Mouse (Mus musculus) brain, embryonic 14.5 days (tissue): ENCODE measurements around the gene Ush1c. TPM values are rescaled to one million over a fixed set of nuclear protein-coding genes. Genes with fewer than 3 reads are reported as not detected.

Experiments
- DNase-seq: peaks from one replicate; pipeline ENCODE4 v3.0.0-alpha.2; 2011; ENCODE audit warnings: low read depth
- CTCF ChIP-seq: fragments of 200-500 bp; IDR thresholded peaks from 2 replicates; pipeline ENCODE4 v1.5.1; 2012; ENCODE audit warnings: inconsistent platforms, mild to moderate bottlenecking, moderate library complexity, borderline replicate concordance; ENCODE audit not compliant: insufficient read depth, insufficient read length; ENCODE audit errors: extremely low read depth
- POLR2A ChIP-seq: fragments of 200-500 bp; IDR thresholded peaks from 2 replicates; pipeline ENCODE4 v1.6.1; 2012; ENCODE audit warnings: mild to moderate bottlenecking, inconsistent platforms, borderline replicate concordance; ENCODE audit not compliant: poor library complexity, insufficient read depth, insufficient read length, severe bottlenecking; ENCODE audit errors: extremely low read depth
- polyA plus RNA-seq: library from polyadenylated mRNA; depleted of rRNA; stranded (reverse); fragments of >200 nt; gene quantifications from 2 replicates; pipeline ENCODE4 v1.2.3, GENCODE M21; 2012; rRNA removed

Gene Ush1c
- polyA plus RNA-seq, 1 experiment = 0.79 TPM

- peak; percentile 60 for DNase-seq
Measured at GRCm38 (mm10) chr7:46154498-46155488, 83.5 kb downstream of the Ush1c start.

GRCm38 (mm10) chr7:46152819-46153351 is 85.4 kb downstream of the Ush1c start:
- peak; percentile 63 for DNase-seq
- TF ChIP-seq CTCF (no peak), POLR2A (no peak)

More at GRCm38 (mm10) chr7:46154498-46155488, 83.5 kb downstream of the Ush1c start:
- no peak for TF ChIP-seq POLR2A
- no peak for TF ChIP-seq CTCF

DNA sequence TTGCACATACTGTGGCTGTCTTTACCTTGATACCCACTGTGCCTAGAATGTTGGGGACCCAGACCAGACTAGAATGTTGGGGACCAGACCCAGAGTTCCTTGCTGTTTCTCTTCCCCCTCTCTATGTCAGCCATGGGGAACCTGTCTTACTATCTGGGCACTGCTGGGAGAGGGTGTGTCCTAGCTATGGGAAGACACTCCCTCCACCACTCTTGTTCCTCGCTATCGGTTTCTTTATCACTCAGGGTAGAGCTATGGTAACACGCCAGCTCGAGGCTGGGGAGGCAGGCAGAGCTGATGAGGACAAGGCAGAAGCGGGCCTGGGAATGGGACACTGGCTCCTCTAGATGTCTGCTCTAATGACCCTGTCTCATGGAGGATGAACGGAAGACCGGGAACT is 90.9 kb downstream of the Ush1c start:
- DNase-seq = no peak
- TF ChIP-seq CTCF = no peak
- no peak for TF ChIP-seq POLR2A

GRCm38 (mm10) chr7:46146675-46147308 is 91.5 kb downstream of the Ush1c start:
- peak; percentile 57 for DNase-seq
- TF ChIP-seq CTCF (no peak), POLR2A (no peak)

Other genes starting within 250 kb of the Ush1c start
- gene Abcc6, start 208.2 kb downstream of the Ush1c start, polyA plus RNA-seq = 1.2 and 1.4 TPM in 2 replicates
- gene Nomo1, start 204.8 kb downstream of the Ush1c start, polyA plus RNA-seq = 38.5 and 52.6 TPM in 2 replicates
- gene Kcnj11, start 137.7 kb downstream of the Ush1c start, polyA plus RNA-seq = 15.0 and 22.7 TPM in 2 replicates
- 12.3 and 15.0 TPM in 2 replicates for gene Abcc8, start 58.5 kb downstream of the Ush1c start, polyA plus RNA-seq
- gene Otog, start 2.5 kb upstream of the Ush1c start, polyA plus RNA-seq = 0.06 and 0.22 TPM in 2 replicates
- gene Myod1, start 138.0 kb upstream of the Ush1c start, polyA plus RNA-seq = 0.74 and 1.6 TPM in 2 replicates
- 14.9 and 28.9 TPM in 2 replicates for gene Kcnc1, start 158.0 kb upstream of the Ush1c start, polyA plus RNA-seq